Mouse (Mus musculus): ENCODE results near the gene Asb5.
"Not testable (repeated sequence)": the region's sequence is repeated elsewhere in the genome, so short reads cannot be mapped to it uniquely, and the experiment has no call there.

Gene Asb5

GRCm38 (mm10) chr8:54529382-54530296 lies at the start of gene Asb5, which contains the start of gene Spcs3:
Gene Asb5 (plus strand): TSS chr8:54529580.
Gene Spcs3 (minus strand): TSS chr8:54529998.
- DNase-seq (ENCODE audit: low read depth, low spot score), result peak; percentile 96

GRCm38 (mm10) chr8:54486555-54487273 lies 42.7 kb upstream of the Asb5 start:
- DNase-seq (ENCODE audit: low read depth, low spot score), result no peak

- no peak for DNase-seq (ENCODE audit: low read depth, low spot score)
Observed at GRCm38 (mm10) chr8:54488437-54488836, 40.9 kb upstream of the Asb5 start.

GRCm38 (mm10) chr8:54491057-54491690 lies 38.2 kb upstream of the Asb5 start:
- DNase-seq (ENCODE audit: low read depth, low spot score), result peak; percentile 73

- DNase-seq (ENCODE audit: low read depth, low spot score), result no peak
Observed at GRCm38 (mm10) chr8:54491934-54492333, 37.4 kb upstream of the Asb5 start.

GRCm38 (mm10) chr8:54493110-54493509 lies 36.3 kb upstream of the Asb5 start:
- peak; percentile 75 for DNase-seq (ENCODE audit: low read depth, low spot score)

GRCm38 (mm10) chr8:54493915-54494314 lies 35.5 kb upstream of the Asb5 start:
- DNase-seq (ENCODE audit: low read depth, low spot score), result no peak

GRCm38 (mm10) chr8:54503104-54503503 lies 26.3 kb upstream of the Asb5 start:
- DNase-seq (ENCODE audit: low read depth, low spot score), result no peak

- no peak for DNase-seq (ENCODE audit: low read depth, low spot score)
Observed at GRCm38 (mm10) chr8:54505060-54505459, 24.3 kb upstream of the Asb5 start.

GRCm38 (mm10) chr8:54507428-54508095 lies 21.8 kb upstream of the Asb5 start:
- peak; percentile 74 for DNase-seq (ENCODE audit: low read depth, low spot score)

- DNase-seq (ENCODE audit: low read depth, low spot score), result no peak
Observed at GRCm38 (mm10) chr8:54508096-54508456, 21.3 kb upstream of the Asb5 start.

GRCm38 (mm10) chr8:54508814-54509213 lies 20.6 kb upstream of the Asb5 start:
- DNase-seq (ENCODE audit: low read depth, low spot score), result no peak

- peak; percentile 45 for DNase-seq (ENCODE audit: low read depth, low spot score)
Observed at GRCm38 (mm10) chr8:54509221-54509721, 20.1 kb upstream of the Asb5 start.

- no peak for DNase-seq (ENCODE audit: low read depth, low spot score)
Observed at GRCm38 (mm10) chr8:54511791-54512190, 17.6 kb upstream of the Asb5 start.

- not testable (repeated sequence) for DNase-seq (ENCODE audit: low read depth, low spot score)
Observed at GRCm38 (mm10) chr8:54512200-54512599, 17.2 kb upstream of the Asb5 start.

- DNase-seq (ENCODE audit: low read depth, low spot score), result no peak
Observed at GRCm38 (mm10) chr8:54518756-54519460, 10.5 kb upstream of the Asb5 start.

GRCm38 (mm10) chr8:54520516-54520915 lies 8.9 kb upstream of the Asb5 start:
- DNase-seq (ENCODE audit: low read depth, low spot score), result no peak

GRCm38 (mm10) chr8:54525606-54526005 lies 3.8 kb upstream of the Asb5 start:
- peak; percentile 84 for DNase-seq (ENCODE audit: low read depth, low spot score)

- no peak for DNase-seq (ENCODE audit: low read depth, low spot score)
Observed at GRCm38 (mm10) chr8:54526700-54527099, 2.7 kb upstream of the Asb5 start.

- DNase-seq (ENCODE audit: low read depth, low spot score), result no peak
Observed at GRCm38 (mm10) chr8:54528571-54528970, 809 bp upstream of the Asb5 start.

- no peak for DNase-seq (ENCODE audit: low read depth, low spot score)
Observed at GRCm38 (mm10) chr8:54535172-54535571, 5.8 kb downstream of the Asb5 start.

All from ES-CJ7 (cell line).